Mouse (Mus musculus) layer of hippocampus, postnatal 36 days (tissue): ENCODE data around the gene Dao. TPM values are rescaled to one million over a fixed set of nuclear protein-coding genes. Genes with fewer than 3 reads are reported as not detected.

ENCODE experiments used
- DNase-seq, 2 experiments: peaks; one replicate each; pipeline ENCODE4 v3.0.0; 2022
- total RNA-seq, 2 experiments: library from RNA; stranded (reverse); gene quantifications; 2 replicates each; pipeline ENCODE4 v1.2.3; 2021

The Dao gene
- under 1 TPM; 0.22 to 0.28 TPM for total RNA-seq

DNA sequence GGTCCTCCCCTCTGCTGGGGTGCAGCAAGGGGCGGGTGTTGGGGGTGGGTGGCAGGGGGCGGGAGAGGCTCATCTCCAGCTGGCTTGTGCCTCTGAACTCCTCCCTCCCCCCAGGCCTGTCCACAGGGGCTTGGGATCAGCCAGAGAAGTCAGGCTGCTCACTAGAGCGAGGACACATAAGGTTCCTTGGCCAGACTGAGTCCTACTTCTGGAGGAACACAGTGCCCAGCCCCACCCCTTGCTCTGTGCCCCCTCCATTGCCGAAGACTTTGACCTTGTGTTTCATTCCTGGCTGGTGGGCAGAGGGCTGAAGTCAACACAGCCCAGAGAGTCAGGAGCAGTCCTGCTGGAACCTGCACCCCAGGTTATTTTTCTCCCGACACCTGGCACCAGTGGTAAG is at the start of gene Dao:
Dao (plus strand) TSS at position 162 of the 400 bp plus-strand sequence.
- no peak for DNase-seq

DNA sequence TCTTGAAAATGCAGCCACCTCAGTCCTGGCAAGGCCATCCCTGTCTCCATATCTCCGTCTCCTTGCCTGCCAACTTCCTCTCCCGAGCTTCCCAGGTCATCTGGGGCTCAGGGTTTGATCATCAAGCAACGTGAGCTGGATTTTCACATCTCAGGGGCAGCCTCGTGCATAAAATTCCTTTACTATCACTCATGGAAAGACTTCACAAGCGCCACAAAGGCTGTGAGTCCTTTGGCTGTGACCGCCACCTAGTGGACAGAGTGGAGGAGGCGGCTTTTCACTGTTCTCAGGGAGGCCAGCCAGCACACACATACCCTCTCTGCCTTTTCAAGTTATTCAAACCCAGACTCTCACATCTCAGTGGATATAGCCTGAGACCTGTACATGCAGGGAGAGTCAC is 49.1 kb upstream of the Dao start:
- peak; percentile 79 to 82 for DNase-seq

DNA sequence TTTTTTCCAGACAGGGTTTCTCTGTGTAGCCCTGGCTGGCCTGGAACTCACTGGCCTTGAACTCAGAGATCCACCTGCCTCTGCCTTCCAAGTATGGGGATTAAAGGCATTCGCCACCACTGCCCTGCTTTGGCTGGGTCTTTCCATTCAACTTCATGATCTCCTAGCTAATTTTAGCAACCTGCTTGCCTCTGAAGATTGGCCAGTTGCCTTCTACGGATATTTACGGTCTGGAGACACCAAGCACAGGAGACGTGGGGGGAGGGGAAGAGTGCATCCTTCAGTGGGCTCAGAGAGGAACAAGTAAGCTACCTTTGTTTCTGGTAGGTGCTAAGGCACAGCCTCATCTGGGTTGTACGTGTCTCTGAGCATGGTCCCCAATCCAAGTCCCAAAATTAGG is 48.2 kb upstream of the Dao start:
- DNase-seq, result no peak

DNA sequence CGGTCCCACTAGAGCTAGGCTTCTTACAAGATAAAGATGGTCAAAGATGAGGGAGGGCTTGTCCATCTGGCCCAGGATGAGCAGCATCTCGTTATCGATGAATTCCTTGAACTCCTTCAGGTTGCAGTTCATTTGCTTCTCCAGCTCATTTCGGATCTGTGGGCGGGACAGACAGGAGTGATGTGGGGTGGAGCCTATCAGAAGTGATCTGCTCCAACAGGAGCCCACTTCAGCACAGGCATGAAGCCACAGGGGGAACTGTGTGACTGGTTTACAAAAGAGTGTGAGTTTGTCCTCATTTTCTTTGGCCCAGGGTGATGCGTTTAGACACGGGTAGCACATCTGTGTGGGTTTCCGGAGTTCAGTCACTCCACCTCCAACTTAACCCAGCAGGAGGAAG is 47.8 kb upstream of the Dao start:
- no peak for DNase-seq

DNA sequence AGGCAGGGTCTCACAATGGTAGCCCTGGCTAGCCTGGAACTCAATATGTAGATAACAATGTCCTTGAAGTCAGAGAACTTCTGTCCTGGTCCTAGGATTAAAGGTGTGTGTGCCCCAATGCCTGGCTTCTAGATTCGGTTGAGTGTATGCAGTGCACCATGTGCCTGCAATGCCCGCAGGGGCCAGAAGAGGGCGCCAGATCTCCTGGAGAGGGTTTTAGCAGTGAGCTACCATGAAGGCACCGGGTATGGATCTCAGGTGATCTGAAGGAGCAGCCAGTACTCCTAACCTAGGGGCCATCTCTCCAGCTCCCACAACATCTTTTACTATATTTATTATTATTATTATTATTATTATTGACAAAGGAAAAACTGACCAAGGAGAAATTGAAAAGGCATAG is 47.0 kb upstream of the Dao start:
- peak; percentile 68 to 72 for DNase-seq

DNA sequence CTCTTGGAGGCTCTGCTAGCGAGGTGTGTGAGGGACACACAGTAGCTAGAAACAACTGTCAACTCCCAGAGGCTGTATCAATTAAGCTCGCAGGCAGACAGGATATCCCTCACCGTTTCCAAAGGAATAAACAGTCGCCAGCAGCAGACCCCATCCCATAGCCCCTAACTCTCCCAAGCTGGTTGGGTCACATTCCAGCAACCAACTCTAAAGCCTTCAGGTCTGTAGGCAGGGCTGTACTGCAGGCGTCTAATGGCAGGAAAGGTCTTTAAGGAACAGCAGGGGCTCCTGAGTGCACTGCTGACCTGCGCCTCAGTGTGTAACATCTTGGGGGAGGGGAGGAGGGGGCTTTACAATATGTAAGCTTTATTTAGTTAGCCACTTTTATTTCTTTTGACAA is 44.5 kb upstream of the Dao start:
- no peak for DNase-seq

DNA sequence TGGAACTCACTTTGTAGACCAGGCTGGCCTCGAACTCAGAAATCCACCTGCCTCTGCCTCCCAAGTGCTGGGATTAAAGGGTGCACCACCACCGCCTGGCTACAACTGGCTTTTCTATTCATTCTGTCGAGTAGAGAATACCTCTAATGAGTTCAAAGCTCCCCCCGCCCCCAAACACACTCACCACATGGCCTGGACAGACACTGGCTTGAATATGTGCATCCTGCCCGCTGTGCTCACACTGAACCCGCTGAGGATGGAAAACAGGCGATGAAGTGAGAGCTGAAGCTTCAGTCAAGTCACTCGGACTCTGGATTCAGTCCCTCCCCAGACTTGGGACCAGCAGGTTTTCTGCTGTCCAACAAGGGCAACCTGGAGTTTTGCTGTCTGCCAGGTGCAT is 43.1 kb upstream of the Dao start:
- no peak for DNase-seq

DNA sequence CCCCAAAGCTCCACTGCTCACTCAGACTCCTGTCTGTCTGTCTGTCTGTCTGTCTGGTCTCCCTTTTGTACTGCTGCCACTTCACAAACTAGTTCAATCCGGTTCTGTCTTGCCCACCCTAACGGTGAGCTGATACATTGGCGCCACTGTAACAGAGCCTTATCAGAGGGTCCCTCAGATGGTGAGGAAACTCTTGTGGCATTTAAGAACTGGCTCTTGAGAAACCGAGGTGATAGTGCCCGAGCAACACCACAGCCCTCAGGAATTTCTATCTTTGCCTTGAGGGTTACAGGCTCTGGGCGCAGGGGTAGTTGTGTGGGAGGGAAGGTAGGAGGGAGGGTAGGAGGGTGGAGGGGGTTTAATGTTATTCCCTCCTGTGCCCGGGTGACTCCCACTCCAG is 41.7 kb upstream of the Dao start:
- DNase-seq, result no peak

DNA sequence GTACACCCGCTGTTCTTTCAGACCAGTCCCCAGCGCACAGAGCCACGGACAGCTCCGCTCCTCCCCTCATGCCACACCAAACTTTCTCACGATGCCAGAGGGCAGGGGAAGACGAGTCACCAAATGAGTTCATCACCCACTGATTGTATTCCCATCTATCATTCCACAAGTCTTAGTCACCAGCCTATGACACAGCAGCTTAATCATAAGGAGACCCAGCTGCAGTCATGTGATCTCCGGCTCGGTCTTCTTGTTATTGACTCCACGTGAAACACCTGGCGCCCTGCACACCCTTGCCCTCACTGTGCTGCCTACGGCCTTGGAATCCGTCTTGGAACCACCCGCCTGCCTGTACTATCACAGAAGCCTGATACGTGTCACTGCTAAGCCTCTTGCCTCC is 38.5 kb upstream of the Dao start:
- DNase-seq, result no peak

DNA sequence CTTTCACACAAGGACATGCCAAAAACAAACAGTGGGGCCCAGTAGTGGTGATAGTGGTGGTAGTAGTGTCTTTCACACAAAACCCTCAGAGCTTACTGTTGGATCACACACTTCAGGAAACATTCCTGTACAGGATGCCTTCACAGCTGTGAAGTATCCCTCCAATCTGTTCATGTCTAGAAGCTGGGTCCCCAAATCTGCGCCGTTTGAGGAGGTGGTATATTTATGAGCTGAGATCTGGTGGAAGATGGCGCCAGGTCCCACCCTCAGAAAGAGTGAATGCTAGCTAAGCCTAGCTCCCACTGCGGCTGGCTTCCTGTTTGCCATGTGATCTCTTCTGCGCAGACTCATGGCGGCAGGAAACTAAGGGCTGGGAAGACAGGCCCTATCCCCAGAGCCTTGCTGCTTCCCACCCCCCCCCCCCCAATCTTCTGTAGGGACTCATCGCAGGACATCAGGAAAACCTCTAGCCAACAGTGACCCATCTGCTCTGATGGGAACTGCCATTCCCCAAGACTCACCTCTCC is 37.8 kb upstream of the Dao start:
- peak in 1 of 2 experiments; percentile 26 for DNase-seq

DNA sequence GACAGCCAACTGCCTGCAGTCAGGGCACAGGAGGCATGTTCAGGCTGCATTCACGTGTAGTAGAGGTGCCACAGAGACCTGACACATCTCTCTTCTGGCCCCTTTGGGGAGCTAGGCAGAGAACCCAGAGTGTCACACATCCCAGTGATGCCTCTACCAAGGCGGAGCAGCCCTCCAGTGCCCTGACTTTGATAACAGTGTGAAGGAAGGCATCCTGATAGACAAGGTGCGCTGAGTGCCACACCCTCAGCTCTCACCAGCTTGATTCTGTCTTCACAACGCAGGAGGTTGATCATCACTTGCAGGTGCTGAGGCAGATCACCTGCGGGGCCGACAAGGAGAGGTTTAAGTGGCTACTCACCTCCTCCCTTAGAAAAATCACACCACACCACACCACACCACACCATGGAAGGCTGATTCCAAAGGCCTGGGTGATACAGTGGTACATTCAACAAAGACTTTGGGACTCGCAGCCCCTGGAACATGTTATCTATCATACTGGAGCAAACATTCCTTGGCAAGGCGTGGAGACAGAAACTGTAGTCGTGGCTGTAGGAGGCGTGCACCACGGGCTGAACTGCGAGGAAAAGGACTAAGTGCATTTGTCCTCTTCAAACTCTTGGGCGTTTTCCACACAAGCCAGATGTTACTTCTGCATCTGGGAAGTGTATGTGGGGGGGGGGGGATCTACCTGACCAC is 36.9 kb upstream of the Dao start:
- no peak for DNase-seq

DNA sequence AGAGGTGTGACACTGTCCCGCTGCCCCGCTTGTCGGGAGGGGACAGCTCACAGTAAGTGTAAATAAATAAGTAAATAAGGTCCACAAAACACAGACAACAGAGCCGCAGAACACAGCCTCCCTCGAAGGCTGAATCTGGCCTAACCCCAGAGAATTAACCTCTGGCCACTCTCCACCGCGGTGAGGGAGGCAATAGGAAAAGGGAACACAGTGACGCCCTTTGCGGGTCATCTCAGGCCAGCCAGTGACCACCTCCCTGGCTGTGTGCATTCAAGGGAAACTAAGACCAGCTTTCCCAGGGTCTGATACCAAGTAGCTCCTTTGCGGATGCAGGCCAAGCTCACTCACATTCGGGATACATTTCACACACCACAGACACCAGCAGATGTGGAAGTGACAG is 35.1 kb upstream of the Dao start:
- no peak for DNase-seq

DNA sequence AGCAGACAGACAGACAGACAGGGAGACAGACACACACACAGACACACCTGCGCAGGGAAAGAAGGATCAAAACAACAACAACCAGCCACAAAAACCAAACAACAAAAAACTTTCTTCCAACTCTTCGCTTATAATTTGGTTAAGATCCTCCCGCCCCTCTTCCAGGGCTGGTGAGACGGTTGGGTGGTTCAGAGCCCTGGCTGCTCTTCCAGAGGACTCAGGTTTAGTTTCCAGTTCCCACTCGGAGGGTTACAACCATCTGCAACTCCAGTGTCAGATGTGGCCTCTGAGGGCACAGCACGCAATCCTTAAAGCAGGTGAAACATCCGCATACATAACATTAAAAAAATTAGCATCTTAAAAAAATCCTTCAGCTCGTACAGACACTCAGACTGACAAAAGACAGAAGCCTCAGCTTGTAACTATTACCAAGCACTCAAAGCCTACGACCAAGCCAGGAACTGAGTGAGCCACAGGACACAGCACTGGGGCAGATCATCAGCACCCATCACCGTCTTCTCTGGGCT is 32.0 kb upstream of the Dao start:
- DNase-seq, result no peak

DNA sequence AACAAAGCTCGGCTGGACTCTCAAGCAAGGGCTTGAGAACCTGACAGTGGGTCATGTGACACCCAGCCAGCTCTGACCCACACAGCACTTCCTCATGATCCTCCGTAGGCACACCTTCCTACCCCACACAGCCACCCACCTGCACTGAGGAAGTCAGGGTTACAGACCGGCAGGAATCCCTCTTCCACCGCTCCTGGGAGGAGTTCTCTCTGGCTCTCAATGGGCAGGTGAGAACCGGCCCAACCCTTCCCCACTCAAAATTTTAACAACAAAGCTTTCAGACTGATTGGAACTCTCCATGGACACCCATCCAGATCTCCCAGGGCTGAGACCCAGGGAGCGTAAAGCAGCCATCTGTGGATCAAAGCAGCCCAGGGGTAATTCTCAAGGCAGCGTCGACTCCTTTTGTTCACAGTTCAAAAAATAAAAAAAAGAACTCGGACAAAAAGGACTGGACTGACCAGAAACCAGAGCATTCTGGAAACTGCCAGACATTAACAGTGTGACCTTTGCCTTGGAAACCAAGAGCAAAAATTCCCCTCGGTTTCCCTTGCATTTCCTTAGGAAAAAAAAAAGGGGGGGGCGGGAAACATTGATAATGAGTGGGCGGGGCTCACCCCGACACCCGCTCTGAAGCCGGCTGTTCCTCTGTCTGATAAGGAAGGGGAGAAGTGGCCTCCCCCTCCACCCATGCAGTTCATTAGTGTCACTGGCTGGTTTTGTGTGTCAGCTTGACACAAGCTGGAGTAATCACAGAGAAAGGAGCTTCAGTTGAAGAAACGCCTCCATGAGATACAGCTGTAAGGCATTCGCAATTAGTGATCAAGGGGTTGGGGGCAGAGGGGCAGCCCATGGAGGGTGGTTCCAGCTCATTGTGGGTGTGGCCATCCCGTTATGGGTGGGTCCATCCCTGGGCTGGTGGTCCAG is 30.7 kb upstream of the Dao start:
- DNase-seq, result no peak

DNA sequence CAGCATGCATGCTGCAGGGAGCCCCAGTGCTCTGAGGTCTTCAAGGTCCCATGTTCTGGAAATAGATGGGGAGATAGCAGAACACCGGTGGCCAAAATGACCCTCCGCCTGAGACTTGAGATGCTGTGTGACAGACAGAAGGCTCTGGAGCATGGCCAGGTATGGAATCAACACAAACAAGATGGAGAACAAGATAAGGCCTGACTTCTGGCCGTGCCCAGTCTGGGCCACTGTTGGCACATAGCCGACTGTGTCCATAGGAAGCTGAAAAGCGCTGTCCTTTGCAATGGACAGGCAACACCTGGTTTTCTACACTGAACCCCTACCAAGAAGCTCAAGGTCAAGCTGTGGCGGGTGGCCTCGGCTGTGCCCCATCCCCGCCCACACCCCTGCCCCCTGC is 29.7 kb upstream of the Dao start:
- DNase-seq, result no peak

DNA sequence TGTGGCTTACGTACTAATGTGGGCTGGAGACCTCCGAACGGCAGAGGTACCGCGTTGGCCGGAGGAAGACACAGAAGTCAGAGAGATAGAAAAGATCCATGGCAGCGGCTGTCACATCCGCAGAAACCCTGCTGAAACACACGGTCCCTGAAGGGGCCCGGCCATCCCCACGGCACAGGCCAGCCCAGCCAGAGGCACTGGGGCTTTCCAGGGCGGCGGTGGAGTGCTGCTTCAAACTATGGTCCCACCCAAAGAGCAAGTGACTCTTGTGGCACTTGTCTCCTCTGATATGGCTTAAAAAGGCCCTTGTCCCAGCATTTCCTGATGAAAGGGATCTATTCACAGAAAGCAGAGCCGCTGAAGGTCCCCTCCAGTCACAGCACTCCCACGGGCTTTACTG is 28.9 kb upstream of the Dao start:
- DNase-seq, result no peak

DNA sequence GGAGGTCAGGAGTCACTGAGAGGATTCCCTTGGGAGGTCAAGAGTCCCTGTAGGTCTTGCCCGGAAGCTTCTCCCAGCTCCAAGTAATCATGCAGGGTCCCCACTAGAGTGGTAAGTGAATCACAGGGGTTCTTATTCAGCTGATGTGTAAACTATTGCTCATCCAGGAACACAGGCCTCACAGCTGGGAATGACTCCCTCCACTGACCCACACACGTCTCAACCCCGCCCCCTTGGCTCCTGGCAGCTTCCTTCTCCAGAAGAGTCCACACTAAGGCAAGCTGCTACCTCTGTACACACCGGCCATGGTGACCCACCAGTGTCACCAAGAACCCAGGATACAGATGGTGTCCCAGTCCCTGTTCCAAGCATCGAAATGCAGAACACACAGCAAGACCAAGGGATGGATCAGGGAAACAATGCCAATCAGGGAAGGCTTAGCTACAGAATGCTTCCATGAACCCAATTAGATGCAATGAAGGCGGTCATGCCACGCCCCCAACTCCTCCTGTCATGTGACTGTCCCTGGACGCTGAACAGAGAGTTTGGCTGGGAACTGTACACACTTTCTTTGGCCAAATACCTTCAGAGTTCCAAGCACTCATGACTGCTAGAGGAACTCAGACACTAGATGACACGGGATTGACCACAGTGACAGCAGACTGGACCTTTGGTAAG is 27.8 kb upstream of the Dao start:
- DNase-seq, result no peak

DNA sequence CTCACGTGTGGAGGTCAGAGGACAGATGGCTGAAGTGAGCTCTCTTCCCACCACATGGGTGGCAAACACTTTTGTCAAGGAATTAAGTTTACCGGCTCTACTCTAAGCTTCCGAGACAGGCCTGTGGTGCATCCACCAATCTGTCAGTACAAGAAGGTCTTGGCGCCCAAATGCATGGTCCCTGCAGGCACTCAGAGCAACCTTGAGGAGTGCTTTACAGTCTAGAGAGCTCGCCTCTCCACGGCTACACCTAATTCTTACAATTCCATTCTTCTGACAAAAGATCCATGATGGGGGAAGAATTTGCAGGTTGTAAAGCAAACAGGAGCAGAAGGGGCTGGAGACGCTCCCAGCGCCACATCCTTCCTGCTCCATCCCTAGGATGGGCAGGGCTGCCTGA is 26.9 kb upstream of the Dao start:
- DNase-seq, result no peak

DNA sequence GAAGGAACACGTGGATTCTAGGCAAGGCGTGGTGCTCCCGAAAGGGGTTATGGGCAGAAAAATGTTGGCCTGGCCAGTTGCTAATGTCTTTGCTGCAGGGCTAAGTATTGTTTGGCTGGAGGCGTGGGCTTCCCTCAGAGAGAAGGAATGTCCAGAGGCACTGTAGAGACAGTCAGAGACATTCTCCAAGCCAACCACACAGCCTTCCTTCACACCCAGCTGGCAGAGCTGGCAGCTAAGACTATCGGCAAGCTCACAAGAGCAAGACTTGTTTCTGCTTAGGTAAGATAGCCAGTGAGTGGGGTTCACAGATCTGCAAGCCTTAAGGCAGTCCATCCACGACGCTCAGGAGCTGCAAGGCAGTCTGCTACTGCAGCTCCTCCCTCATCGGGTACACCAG is 26.2 kb upstream of the Dao start:
- no peak for DNase-seq

DNA sequence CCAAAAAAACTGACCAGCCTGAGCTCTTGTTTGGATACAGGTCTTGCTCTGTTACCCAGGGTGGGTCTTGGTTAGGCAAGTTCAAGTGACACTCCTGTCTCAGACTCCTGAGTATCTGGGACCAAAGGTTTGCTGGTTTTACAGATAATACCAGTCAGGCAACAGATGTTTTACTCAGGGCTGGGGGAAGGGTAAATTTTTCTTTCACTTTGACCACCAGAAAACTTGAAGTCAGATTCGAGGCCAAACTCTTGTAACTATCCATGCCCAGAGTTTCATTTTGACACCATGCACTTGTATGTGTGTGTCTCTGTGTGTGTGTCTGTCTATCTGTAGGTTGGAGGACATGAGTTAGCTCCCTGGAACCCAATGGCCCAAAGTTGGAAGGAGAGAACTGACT is 23.0 kb upstream of the Dao start:
- DNase-seq, result no peak

DNA sequence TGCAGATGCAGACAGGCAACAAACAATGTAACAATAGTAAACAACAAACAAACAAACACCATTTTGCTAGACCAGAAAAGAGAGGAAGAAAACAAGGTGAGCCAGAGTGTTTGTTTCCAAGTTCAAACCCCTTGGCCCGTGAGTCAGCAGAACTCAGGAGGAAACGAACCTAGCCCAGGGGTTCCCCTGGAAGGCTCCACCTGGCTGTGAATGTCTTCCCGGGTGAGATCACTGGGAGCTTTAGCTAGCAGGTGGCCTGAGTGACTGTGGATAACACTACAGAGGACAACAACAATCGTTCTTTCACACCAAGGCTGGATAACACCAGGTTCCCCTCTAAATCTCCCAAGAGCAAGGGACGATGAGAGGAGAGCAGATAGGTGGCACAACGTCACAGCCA is 22.3 kb upstream of the Dao start:
- no peak for DNase-seq

DNA sequence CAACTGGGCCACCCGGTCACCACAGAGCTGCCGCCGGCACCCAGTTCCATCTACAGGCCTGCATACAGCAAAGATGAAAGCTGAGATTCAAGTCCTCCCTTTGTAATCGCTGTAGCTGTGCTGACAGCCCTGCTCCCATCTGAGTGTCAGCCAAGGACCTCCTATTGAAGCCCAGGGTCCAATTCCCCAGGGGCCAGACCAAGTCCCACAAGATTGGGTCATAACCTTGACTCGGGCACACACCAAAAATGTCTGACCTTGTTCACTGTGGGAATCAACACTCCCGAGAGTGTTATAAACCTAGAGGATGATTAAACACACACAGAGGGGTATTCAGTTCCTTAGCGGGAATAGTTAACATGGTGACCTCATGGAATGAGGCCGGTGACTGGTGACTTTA is 21.7 kb upstream of the Dao start:
- no peak for DNase-seq

DNA sequence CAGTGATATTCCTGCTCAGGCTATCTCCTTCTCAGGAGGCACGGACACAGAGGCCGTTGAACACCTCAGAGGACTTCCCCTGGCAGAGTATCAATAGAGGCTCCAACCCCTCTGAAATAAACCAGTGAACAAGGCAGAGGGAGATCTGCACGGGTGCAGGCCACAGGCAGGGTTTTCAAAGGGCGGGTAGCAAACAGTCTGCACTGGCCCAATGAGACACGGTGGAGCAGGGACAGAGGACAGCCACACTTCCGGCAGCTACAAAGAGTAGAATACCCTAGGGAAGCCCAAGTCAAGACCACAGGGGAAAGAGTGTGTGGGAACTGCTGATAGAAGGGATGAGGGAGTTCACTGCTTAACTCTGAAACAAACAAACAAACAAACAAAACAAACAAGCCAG is 20.0 kb upstream of the Dao start:
- DNase-seq, result no peak
